Mouse (Mus musculus) lung, adult 2 months (tissue): ENCODE measurements at regions not wholly inside any gene's neighbourhood (a gene's known extent, or its start where the extent isn't known, plus 50 kb on each side); places are given as distances from the start of the nearest gene placed in this dataset.
"Not testable (repeated sequence)": the region's sequence is repeated elsewhere in the genome, so short reads cannot be mapped to it uniquely, and the experiment has no call there.

ENCODE experiments used
- CTCF ChIP-seq: fragments of 200-500 bp; IDR thresholded peaks from 2 replicates; pipeline ENCODE4 v1.5.1; 2011; ENCODE audit warnings: mild to moderate bottlenecking, low read length, control low read depth; ENCODE audit not compliant: insufficient read depth
- POLR2A ChIP-seq: fragments of 200-500 bp; IDR thresholded peaks from 2 replicates; pipeline ENCODE4 v1.6.1; 2011; ENCODE audit warnings: low read depth, mild to moderate bottlenecking, control low read depth, low read length, borderline replicate concordance; ENCODE audit errors: extremely low read depth

- TF ChIP-seq CTCF, POLR2A: not testable (repeated sequence)
These were observed 431.5 kb upstream of the Slc35b3 start for GRCm38 (mm10) chr13:39392151-39392550.
